Mouse (Mus musculus) thymus, postnatal 0 days (tissue): ENCODE measurements around the gene Ppara. TPM values are rescaled to one million over a fixed set of nuclear protein-coding genes. Genes with fewer than 3 reads are reported as not detected.

Experiments
- DNase-seq: peaks from one replicate; pipeline ENCODE4 v3.0.0-alpha.2; 2015; ENCODE audit warnings: low spot score
- polyA plus RNA-seq: library from polyadenylated mRNA; unstranded; fragments of >200 nt; fragmentation: Nextera tagmentation; extraction: Ambion mirVana; gene quantifications from 2 replicates; pipeline ENCODE4 v1.2.1, GENCODE M21; 2015

The Ppara gene
- polyA plus RNA-seq, 1 experiment from 2014 or later, result 0.72 TPM

DNA sequence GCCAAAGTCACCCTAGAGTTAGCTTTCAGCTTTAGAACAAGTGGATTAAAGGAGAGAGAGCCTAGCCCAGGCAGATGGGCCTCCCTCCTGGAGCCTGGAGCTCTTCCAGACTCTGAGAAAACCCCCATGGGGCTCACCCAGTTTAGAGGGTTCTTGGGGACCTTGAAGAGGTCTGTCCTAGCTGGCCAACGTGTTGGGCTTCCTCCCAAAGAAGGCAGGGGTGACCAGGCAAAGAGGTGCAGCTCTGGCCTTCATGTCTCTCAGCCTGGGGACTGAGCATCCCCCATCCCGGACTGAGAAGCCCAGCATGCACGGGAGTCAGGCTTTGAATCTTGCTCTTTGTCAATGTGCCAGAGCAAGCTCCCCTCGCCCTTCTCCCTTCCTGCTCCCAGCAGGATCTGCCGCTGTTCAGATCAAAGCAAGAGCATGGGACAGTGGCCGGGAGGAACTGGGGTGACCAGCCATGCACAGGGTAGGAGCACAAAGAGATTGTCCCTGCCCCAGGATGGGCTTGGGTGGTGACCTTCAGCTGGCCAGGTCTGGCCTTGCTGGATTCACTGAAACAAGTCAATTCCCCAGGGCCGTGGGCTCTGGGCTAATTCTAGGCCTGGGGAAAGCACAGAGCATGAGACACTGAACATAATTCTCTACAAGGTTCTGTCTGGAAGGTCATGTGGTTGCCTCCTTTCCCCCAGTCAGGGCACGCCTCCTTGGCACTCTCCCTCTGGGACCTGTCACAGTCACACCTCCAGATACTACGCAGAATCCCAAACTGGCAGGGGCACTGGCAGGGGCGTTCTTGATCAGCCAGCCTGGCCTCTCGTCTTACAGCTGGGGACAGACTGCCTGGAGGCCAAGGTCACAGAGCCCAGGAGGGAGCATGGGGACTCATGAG is 10.3 kb upstream of the Ppara start:
- DNase-seq, result no peak

DNA sequence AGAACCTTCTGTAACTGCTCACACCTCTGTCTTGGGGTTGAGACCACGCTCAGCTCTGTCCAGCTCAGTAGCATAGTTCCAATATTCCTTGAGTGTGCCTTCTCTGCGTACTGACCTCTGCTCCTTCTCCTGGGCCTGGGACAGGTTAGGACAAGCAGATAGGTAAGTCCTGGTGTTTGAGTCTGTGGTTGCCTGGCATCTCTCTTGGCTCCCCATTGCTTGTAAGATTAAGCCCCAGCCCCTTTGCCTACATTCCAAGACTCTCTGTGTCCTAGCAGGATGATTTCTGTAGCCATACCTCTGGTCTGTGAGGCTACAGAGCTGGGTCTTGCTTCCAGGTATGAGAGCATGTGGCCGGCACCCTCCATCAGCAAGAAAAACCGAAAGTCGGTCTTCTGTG is 6.6 kb upstream of the Ppara start:
- no peak for DNase-seq

DNA sequence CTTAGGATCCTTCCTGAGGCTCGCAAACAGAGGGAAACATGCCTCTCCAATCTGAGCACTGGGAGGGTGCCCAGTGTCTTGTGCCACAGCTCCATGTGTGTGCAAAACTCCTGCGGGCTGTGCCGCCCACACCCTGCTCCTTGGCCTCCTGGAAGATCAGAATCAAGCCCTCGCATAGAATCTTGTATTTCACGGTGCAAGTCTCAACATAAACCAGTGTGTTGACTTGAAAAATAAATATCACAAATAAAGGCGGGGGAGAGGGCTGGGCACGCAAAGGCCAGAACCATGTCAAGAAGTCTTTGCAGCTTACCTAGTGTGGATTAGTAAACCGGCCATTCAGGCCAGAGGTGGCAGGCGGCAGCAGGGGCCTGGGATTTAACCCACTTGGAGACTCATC is 5.5 kb upstream of the Ppara start:
- DNase-seq, result no peak

- no peak for DNase-seq
Observed at GRCm38 (mm10) chr15:85730027-85730426, 4.8 kb upstream of the Ppara start.

DNA sequence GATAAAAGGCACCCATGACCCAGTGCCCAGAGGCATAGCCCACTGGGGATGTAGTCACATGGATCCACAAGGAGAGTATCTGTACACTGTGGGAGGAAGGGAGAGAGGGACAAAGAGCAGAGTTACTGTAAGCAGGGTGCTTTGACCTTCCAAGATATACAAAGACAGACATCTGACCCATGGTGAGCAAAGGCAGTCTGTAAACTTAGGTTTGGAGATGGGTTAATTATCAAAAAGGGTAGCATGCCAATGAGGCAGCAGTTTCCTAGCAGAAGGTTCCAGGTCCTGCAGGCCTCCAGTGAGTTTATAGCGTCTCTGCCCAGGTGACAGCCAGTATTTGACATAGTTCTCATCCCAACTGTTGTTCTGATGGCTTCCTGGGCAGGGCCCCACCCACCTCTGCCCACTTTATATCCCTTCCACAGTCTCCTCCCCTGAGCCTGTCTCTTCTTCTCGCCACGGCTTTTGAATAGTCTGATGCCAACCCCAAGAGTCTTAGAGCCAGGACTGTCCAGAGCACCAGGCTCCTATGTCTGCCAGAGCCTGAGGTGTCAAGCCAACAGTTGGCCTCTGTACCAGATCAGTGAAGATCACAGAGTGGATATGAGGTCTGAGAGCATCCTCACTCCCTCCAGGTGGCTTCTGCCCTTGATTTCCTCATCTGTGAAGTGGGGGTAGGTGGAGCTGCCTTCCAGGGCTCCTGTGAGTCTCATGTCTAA is 2.7 kb upstream of the Ppara start:
- DNase-seq, result no peak

DNA sequence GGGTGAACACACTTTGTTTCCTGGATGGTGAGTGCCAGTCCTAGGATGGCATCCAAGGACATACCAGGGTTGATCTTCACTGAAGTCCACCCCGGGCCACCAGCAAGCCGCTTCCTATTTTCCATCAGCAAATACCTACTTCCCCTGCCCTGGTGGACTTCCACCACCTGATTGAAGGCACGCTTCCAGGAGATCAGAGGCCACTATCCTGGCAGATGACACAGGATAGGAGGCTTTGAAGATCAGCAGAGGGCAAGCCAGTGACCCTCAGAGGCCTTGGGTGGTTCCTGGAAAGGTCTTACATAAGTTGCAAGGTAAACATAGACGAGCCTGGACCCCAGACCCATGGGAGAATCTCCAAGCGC is 2.2 kb upstream of the Ppara start:
- no peak for DNase-seq

DNA sequence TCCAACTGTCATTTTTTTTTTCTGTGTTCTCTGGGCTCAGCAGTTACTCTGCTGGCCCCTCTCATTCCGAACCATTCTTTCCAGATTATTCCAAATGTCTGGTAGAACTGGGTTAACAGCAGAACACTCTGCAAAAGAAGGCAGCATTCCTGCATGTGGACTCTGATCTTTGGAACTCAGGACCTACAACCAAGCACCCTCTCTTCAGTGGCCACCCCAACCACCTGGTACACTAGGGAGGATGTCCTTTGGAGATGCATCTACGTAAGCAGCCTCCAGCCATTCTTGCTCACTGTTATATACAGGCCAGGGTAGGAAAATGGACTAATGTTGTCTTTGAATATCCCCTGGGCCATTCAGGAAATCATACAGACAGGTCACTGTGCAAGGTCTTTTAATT is 1.1 kb upstream of the Ppara start:
- DNase-seq, result no peak

DNA sequence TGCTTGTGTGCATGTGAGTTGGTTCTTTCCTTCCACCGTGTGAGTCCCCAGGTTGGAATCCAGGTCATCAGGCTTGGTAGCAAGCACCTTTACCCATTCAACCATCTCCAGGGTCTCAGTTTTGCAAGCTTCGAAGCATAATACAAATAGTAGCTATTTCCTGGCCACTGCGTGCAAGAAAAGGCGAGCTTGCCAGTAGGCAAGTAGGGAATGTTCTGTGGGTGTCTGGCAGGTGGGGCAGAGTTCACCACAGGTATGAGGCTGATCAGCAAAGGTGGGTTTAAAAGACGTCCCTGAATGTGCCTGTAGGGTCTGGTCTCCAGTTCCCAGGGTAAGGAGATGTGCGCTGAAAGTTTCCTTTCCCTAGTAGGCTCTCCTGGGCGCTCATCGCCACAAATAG is 635 bp upstream of the Ppara start:
- DNase-seq, result no peak

- DNase-seq, result peak; percentile 73
Observed at GRCm38 (mm10) chr15:85735063-85735835, 466 bp downstream of the Ppara start.

DNA sequence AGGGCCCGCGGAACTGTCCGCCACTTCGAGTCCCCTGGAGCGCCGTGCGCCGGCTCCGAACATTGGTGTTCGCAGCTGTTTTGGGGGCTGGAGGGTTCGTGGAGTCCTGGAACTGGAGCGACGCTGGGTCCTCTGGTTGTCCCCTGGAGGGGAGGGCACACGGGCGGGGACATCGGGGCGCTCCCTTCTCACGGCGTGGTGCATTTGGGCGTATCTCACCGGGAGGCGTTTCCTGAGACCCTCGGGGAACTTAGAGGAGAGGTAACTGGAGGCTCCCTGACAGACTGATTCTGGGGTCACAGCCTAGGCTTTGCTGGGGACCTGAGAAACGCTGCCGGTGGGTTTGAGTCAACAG is 1.0 kb downstream of the Ppara start:
- no peak for DNase-seq

GRCm38 (mm10) chr15:85736506-85736905 is 1.7 kb downstream of the Ppara start:
- DNase-seq, result no peak

DNA sequence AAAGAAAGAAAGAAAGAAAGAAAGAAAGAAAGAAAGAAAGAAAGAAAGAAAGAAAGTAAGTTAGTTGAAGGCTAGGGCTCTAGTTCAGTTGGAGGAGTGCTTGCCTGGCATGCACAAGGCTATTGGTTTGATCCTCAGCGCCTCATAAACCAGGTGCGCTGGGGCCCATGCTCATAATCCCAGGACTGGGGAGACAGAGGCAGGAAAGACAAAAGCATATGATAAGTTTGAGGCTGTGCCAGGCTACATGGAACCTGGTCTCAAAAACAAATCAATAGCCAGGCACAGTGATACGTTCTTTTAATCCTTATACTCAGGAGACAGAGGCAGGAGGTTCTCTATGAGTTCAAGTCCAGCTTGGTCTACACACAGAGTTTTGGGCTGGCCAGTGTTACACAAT is 3.6 kb downstream of the Ppara start:
- DNase-seq, result no peak

- no peak for DNase-seq
Observed at GRCm38 (mm10) chr15:85738939-85739338, 4.2 kb downstream of the Ppara start.

DNA sequence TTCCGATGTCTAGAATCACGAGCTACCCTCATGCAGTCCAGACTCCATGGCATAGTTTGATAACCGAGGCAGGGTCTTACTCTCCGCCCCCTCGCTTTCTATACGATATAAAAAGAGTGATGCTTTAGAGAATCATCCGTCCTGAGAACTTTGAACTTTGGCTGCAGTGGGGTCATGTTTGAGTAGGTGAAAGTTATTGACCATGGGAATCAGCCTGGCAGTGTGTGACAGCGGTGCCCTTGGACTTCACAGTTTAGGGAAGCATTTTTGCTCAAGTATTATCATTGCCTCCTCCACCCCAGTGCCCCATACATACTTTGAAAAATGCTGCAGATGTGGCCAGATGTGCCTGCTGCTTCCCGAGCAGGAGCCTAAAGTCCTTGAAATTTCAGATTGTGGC is 7.8 kb downstream of the Ppara start:
- DNase-seq, result no peak

DNA sequence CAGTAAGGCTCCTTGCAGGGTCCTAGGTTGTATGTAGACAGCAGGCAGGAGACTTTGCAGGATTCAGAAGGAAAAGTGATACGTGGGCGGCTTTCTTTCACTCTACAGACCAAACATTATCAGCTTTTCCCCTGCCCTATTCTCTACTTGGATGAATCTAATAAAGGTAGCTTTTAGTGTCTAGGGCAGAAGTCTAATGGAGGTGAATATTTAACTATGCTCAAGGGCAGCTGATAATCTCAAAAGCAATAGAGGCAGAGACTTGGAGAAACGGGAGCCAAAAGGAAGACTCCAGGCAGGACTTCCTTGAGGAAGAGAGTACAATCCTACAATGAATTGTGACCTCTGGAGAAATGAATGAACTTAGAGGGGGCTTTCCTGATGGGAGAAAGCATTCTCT is 9.2 kb downstream of the Ppara start:
- no peak for DNase-seq

DNA sequence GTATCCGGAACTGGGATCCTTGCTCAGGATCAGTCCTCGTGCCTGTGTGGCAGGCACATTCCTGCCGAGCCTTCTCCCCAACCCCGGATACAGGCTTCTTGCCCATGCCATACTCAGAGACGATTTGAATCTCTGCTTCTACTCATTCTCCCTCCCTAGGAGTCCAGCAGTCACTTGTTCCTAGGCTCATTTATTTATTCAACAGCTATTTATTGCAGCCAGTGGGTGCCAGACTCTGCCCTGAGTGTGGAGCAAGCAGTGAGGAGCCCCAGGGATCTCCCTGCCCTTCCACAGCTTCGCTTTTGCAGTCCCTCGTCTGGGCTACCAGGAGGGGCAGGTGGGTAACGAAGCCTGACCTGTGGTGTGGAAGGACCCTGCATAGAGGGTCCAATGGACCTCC is 11.4 kb downstream of the Ppara start:
- DNase-seq, result no peak

DNA sequence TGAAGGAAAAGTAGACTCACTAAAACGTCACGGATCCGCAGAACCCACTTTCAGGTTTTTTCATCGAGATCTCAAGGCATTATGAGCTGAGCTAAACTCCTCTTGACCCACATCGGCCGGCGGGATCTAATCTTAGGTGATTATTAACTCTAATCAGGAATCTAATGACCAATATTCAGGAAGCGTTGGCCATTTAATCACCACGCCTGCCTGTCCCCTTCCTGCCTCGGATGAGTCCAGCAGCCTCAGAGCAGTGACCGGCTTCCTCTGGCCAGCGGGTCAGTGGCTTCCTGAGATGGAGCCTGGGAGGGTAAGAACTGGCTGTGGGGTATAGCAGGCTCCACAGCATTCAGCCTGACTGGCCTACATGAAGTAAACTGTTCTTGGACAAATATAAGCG is 11.9 kb downstream of the Ppara start:
- DNase-seq, result no peak

DNA sequence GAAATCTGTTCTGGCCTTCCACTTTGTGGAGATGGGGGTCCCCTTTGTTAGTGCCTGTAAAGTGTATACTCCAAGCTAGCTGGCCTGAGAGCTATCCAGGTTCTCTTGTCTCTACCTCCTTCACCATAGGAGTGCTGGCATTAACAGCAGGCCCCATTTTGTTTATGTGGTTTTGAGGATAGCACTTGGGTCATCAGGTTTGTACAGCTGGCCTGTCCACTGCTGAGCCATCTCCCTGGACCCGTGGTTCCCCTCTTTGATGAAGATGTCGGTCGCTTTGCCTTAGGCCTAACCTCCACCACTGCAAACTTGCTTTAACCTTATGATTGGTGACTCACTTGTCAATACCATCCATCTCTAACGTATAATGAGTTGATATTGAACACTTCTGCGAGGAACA is 13.2 kb downstream of the Ppara start:
- DNase-seq, result no peak

DNA sequence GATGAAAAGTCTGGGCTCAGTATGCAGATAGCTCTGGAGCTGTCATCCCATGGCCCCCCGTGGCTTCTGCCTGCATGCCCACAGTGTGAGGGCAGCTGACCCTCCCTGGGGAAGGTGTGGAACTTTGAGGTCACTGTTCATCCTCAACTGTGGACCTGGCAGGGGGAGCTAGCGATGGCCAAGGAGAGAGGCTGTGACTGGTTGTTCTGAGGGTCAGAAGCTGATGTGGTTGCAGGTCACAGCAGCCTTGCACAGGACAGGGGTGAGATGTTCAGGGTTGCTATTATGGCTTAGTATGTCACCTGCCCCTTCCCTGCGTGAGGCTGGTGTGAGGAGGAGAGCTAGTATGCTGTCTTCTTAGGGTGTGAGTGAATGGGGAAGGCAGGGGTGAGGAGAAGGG is 13.7 kb downstream of the Ppara start:
- no peak for DNase-seq

DNA sequence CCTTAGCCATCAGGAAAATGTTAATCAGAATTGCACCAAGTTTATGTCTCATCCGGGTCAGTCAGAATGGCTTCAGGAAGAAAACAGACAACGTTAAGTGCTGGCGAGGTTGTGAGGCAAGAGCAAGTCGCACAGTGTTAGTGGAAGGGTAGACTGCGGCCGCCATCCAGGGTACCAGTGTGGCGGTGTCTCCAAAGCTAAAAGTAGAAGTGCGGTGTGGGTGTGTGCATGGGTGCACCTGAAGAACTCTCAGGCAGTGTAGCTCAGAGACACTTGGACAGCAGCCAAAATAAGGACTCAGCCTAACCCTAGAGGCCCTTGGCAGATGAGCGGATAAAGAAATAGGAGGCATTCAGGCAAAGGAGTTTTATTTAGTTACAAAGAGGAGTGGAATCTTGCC is 14.4 kb downstream of the Ppara start:
- no peak for DNase-seq

DNA sequence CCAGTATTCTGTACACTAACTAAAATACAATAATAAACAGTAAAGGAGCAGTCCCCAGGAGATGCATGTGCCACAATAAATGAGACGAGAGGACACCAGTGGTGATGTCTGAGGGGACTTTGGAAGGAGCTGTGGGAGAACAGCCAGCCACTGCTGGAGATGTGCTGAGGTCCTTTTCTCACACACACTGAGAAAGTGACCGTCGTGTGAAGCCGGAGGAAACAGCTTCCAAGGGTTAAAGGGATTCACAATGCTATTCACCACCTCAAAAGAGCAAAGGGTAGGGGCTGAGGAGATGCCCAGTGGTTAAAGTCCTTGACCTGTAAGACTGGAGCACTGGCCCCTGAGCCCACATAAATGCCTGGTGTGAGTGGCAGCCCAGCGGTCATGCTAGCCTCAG is 15.3 kb downstream of the Ppara start:
- DNase-seq, result no peak

- DNase-seq, result no peak
Observed at GRCm38 (mm10) chr15:85752655-85753054, 17.9 kb downstream of the Ppara start.
